Mouse (Mus musculus) adrenal gland, postnatal 0 days (tissue): ENCODE measurements around the gene Adad2. TPM values are rescaled to one million over a fixed set of nuclear protein-coding genes. Genes with fewer than 3 reads are reported as not detected.

Experiments
- polyA plus RNA-seq: library from polyadenylated mRNA; unstranded; fragments of >200 nt; fragmentation: Nextera tagmentation; extraction: Ambion mirVana; gene quantifications from 2 replicates; pipeline ENCODE4 v1.2.1, GENCODE M21; 2015

Adad2 gene
- polyA plus RNA-seq, result not detected in 2 replicates

DNA sequence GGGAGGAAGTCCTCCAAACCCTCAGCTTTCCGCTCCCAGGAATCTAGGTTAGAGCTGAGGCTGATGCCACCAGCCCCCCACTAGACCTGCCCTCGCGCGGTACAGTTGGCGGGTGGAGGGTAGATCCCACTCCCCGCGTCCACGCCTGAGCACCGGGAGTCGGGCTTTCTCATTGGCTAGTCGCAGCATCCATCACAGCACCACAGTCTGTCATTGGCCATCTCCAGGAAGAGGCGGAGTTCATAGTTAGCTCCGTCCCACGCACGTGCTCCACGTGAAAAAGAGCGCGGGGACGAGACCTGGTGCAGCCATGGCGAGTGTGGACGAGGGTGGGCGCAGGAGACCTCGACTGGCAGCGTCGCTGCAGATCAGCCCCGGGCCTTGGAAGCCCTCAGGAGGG lies at the start of gene Adad2:
Gene Adad2, plus strand, starts transcription at position 277 of the 400 bp plus-strand sequence.

DNA sequence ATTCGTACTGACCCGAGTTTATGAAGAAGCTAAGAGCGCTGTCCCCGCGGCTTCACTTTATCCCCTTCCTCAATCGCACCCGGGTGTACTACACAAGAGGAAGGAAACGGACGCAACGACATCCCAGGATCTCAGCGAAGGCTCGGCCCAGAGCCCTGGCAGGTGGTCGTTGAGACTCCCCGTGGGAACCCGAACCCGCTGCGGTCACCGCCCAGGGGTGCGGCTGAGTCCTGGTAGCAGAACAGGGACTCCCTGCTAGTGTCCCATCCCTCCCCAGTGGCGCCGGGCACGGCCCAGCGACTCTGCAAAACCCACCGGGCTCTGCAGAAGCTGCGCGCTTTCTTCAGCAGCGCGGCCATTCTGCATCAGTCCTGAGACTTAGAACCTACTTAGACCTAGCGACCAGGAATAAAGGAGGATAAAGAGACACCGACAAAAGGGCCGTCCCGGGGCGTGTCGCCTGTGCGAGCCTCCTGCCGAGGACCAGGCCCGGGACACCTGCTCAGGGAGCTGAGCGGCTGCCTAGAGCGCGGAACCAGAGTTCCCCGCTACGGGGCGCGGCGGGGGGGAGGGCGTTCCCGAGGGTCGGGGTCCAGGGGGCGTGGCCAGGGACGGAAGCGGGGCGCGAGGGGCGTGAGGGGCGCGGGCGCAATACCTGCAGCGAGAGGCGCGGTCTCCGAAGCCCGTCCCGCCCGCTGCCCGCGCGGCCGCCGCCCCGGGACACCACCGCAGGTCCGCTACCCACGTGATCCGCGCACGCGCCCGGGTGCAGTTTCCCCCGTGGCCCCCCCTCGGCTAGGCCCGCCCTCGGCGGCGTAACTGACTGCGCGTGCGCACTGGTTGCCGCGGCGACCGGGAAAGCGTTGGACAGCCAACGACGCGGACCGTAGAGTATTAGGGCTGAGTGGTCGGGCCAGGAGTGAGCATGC lies 37.8 kb upstream of the Adad2 start, which contains the start of the genes Hsdl1 and Dnaaf1:
Gene Hsdl1, minus strand, starts transcription at position 747 of the 929 bp plus-strand sequence.
Gene Dnaaf1, plus strand, starts transcription at position 799 of the 929 bp plus-strand sequence.

DNA sequence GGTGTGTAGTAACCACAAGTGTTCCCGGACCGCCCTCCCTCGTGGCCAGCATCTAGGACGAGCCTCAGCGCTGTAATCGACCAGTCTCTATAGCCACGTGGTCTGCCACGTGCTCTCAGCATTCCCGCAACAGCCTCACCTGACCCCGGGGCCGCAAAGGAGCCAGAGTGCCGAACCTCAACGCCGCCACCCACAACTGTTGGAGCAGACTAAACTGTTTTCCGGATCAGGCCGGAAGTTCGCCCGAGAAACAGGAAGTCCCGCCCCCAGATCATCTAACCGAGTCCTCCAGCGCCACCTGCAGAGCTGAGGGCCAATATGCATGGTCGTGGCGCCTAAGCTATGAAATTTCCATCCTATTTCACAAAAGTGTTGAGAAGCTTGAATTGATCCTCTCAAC lies 7.6 kb upstream of the Adad2 start, which contains the start of gene Taf1c:
Gene Taf1c, minus strand, starts transcription at position 227 of the 400 bp plus-strand sequence.

DNA sequence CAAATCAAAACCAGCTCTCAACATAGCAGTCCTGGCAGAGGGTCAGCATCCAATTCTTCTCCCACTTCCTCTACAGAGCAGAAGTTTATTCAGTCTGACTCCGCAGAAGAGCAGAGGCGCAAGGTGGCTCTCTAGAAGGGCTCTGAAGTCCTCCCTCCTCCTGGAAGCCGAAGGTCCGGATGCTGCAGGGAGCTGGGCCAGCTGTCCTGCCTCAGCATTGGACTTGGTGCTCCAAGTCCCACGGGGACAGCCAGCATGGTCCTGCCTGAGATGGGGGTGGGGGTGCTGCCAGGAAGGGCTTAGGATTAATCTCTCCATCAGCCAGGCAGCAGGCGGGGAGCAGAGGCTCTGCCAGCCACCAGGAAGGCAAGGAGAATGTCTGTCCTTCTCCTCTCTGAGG lies 22.8 kb downstream of the Adad2 start, which contains the start of gene Kcng4:
Gene Kcng4, minus strand, starts transcription at position 303 of the 400 bp plus-strand sequence.

Other genes starting within 250 kb of the Adad2 start
- 22.4 and 36.1 TPM in 2 replicates for gene Mlycd, start 217.9 kb upstream of the Adad2 start, polyA plus RNA-seq
- gene Osgin1, start 178.6 kb upstream of the Adad2 start, polyA plus RNA-seq, result 17.6 and 43.7 TPM in 2 replicates
- gene Necab2, start 166.0 kb upstream of the Adad2 start, polyA plus RNA-seq, result 3.4 and 10.8 TPM in 2 replicates
- gene Slc38a8, start 111.0 kb upstream of the Adad2 start, polyA plus RNA-seq, result 0.14 and 0.19 TPM in 2 replicates
- gene Mbtps1, start 54.0 kb upstream of the Adad2 start, polyA plus RNA-seq, result 54.4 and 67.3 TPM in 2 replicates
- 28.0 and 28.8 TPM in 2 replicates for gene Hsdl1, start 37.6 kb upstream of the Adad2 start, polyA plus RNA-seq
- not detected in 2 replicates for gene Dnaaf1, start 37.5 kb upstream of the Adad2 start, polyA plus RNA-seq
- 4.7 and 6.8 TPM in 2 replicates for gene Taf1c, start 7.5 kb upstream of the Adad2 start, polyA plus RNA-seq
- gene Kcng4, start 22.9 kb downstream of the Adad2 start, polyA plus RNA-seq, result 0.72 and 0.85 TPM in 2 replicates
- gene Wfdc1, start 53.6 kb downstream of the Adad2 start, polyA plus RNA-seq, result 24.1 and 64.3 TPM in 2 replicates
- 0.17 and 0.25 TPM in 2 replicates for gene Atp2c2, start 87.3 kb downstream of the Adad2 start, polyA plus RNA-seq
- 9.2 and 13.6 TPM in 2 replicates for gene Tldc1, start 165.7 kb downstream of the Adad2 start, polyA plus RNA-seq
- gene Cotl1, start 227.8 kb downstream of the Adad2 start, polyA plus RNA-seq, result 49.0 and 57.4 TPM in 2 replicates
- 13.9 and 17.5 TPM in 2 replicates for gene Klhl36, start 249.5 kb downstream of the Adad2 start, polyA plus RNA-seq